Mouse (Mus musculus) neural tube, embryonic 13.5 days (tissue): ENCODE results near the gene Sdr9c7. TPM values are rescaled to one million over a fixed set of nuclear protein-coding genes. Genes with fewer than 3 reads are reported as not detected.
"Not testable (repeated sequence)": the region's sequence is repeated elsewhere in the genome, so short reads cannot be mapped to it uniquely, and the experiment has no call there.

Experiments used
- ATAC-seq: fragments of 200-750 bp; cut with Nextera tagmentation; 2 replicates; pipeline ENCODE4 v1.8.0; 2017; ENCODE audit warnings: low read depth, mild to moderate bottlenecking, moderate TSS enrichment, moderate library complexity
- H3K27ac ChIP-seq: fragments of 300-500 bp; sonication (generic); replicated peaks from 2 replicates; pipeline ENCODE4 v1.5.1; 2015; ENCODE audit warnings: moderate library complexity, mild to moderate bottlenecking, inconsistent platforms
- H3K27me3 ChIP-seq: fragments of 300-500 bp; sonication (generic); 2 replicates; pipeline ENCODE4 v1.6.1; 2015; ENCODE audit warnings: mild to moderate bottlenecking, inconsistent platforms
- H3K36me3 ChIP-seq: fragments of 300-500 bp; sonication (generic); 2 replicates; pipeline ENCODE4 v1.6.1; 2015; ENCODE audit warnings: mild to moderate bottlenecking, inconsistent platforms
- H3K4me1 ChIP-seq: fragments of 300-500 bp; sonication (generic); replicated peaks from 2 replicates; pipeline ENCODE4 v1.6.1; 2015; ENCODE audit warnings: inconsistent platforms
- H3K4me2 ChIP-seq: fragments of 300-500 bp; sonication (generic); 2 replicates; pipeline ENCODE4 v1.6.1; 2015; ENCODE audit warnings: inconsistent platforms, mild to moderate bottlenecking, moderate library complexity
- H3K4me3 ChIP-seq: fragments of 300-500 bp; sonication (generic); 2 replicates; pipeline ENCODE4 v1.5.1; 2015; ENCODE audit warnings: mild to moderate bottlenecking, inconsistent platforms
- H3K9ac ChIP-seq: fragments of 300-500 bp; sonication (generic); 2 replicates; pipeline ENCODE4 v1.6.1; 2015; ENCODE audit warnings: moderate library complexity, mild to moderate bottlenecking, inconsistent platforms
- H3K9me3 ChIP-seq: fragments of 300-500 bp; sonication (generic); 2 replicates; pipeline ENCODE4 v1.6.1; 2016; ENCODE audit warnings: inconsistent platforms
- WGBS: fragments of 180-500 bp; shearing (Covaris S2); methylation state at CpG from one replicate; pipeline ENCODE4 v1.1.7; 2015; 5-methylcytosine and 5-hydroxymethylcytosine counted together
- polyA plus RNA-seq: library from polyadenylated mRNA; unstranded; fragments of >200 nt; fragmentation: Nextera tagmentation; extraction: Ambion mirVana; gene quantifications from 2 replicates; pipeline ENCODE4 v1.2.1, GENCODE M21; 2015

Gene Sdr9c7
- polyA plus RNA-seq, 1 experiment from 2014 or later, result not detected

DNA sequence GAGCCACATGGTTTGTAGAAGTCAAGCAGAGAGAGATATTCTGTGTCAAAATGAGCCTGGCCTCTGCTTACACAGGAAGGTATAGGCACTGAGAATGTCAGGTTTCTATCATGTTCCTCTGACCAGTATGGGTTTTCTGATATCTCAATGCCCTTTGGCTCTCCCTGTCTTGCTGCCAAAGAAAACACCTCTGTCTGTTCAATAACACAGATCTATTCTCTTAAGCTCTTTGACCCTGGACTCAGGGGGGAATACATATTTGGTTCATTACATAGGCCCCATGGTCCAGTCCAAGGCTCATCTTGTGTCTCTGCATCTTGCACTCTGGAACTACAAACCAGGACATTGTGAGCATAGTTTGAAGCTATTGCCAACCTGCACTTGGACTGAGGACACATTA, 9.7 kb upstream of the Sdr9c7 start, which contains the start of gene Rdh7:
Rdh7 (minus strand) TSS at position 213 of the 400 bp plus-strand sequence.
- Histone ChIP-seq H3K9ac (no peak within 1 kb of the TSS), H3K27me3 (no peaks in the 10 kb centered on the region), H3K4me2 (no peak within 1 kb of the TSS), H3K9me3 (no peaks in the 10 kb centered on the region), H3K36me3 (no peaks in the 10 kb centered on the region), H3K27ac (no peak within 1 kb of the TSS), H3K4me3 (no peak within 1 kb of the TSS), H3K4me1 (0 out of 2 replicates have a peak, but pooled peaks cover 4% of the 10 kb centered on the region)
- no peak for ATAC-seq

DNA sequence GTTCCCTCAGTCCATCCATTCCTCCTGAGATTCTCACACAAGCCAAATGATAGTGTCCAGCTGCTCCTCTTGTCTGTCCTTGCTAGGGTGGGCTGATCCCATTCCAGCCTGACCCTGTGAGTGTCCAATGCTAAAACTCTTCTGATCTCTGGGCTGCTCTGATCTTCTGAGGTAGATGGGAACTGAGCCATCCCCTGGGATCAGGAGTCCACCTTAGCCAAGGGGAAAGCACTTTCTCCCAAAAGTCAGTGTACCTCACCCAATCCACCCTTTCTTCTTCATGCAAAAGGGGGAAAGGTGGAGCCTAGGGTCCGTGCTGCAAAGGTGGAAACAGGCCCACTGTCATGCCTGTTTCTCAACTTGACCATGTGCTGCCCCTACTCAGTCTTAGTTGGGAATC, 6.8 kb upstream of the Sdr9c7 start:
- H3K9me3 ChIP-seq, result no peaks in the 10 kb centered on the region
- no peaks in the 10 kb centered on the region for H3K36me3 ChIP-seq
- WGBS, result 96% methylated on average over 1 of the region's 1 CpGs
- no peaks in the 10 kb centered on the region for H3K27me3 ChIP-seq
- H3K27ac ChIP-seq, result no peak overlapping the region
- H3K4me1 ChIP-seq, result 0 out of 2 replicates have a peak, but pooled peaks cover 4% of the 10 kb centered on the region
- ATAC-seq, result no peak
- no peak overlapping the region for H3K4me2 ChIP-seq
- no peak overlapping the region for H3K4me3 ChIP-seq
- no peak overlapping the region for H3K9ac ChIP-seq

DNA sequence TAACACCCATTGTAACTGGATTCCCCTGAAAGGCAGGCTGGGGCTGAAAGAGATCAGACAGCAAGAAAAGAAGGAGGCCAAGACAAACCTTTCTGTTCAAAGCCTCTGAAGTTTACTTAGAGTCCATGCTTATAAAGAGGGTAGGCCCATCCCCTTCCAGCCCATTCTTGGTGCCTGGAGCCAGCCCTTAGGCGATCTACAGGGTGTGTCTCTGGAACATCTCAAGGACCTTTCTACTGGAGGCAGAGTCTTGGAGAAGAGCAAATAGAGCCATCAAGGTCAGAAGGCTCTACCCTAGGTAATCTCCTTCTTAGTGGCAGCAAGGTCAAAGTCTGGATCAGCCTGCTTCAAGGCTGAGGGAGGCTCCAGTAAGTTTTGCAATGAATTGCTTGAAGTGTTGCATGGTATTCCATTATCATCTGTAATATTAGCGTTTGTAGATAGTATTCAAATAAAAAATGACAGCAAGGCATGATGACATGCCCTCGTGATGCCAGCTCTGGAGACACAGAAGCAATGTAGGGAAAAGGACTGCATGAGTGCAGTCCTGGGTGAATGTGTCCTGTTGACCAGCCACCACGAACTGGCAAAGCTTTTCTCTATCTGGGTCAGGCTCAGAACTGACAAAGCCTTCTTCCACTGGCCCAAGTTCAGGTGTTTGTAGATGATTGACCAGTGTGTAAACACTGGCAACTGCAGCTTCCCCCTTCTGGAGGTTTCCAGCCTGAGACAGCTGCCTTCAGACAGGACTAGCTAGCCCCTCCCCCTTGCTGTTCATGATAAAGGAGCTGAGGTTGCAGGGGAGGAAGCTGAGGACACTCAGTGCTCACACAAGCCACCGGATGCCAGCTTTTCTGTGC, 4.9 kb upstream of the Sdr9c7 start:
- not testable (repeated sequence) for H3K4me3 ChIP-seq, H3K9ac ChIP-seq, H3K4me1 ChIP-seq, ATAC-seq, H3K27ac ChIP-seq, H3K27me3 ChIP-seq, H3K4me2 ChIP-seq, H3K36me3 ChIP-seq, H3K9me3 ChIP-seq
- 65% methylated on average over 5 of the region's 5 CpGs for WGBS

DNA sequence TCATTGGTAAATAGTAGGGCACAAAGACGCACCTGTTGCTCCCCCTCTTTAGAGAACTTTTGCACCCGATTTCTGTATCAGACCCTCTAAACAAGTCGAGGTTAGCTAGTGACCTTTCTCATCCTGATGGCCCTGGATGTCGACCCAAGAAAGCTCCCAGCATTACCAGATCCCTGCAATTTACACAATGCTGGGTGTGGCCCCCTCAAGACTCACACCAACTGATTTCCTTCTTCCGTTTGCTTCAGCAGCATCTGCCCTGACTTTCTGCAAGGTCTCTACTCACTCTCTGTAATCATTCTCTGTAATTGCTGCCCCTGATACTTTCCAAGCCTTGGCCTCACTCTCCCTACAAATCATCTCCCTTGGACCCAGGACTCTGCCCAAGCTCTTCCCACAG, 1.6 kb upstream of the Sdr9c7 start:
- WGBS, result 72% methylated on average over 5 of the region's 5 CpGs
- no peak overlapping the region for H3K27ac ChIP-seq
- no peaks in the 10 kb centered on the region for H3K27me3 ChIP-seq
- no peak for ATAC-seq
- H3K9ac ChIP-seq, result no peak overlapping the region
- no peak overlapping the region for H3K4me2 ChIP-seq
- no peaks in the 10 kb centered on the region for H3K36me3 ChIP-seq
- H3K4me3 ChIP-seq, result no peak overlapping the region
- H3K9me3 ChIP-seq, result no peaks in the 10 kb centered on the region
- H3K4me1 ChIP-seq, result no peaks in the 10 kb centered on the region

DNA sequence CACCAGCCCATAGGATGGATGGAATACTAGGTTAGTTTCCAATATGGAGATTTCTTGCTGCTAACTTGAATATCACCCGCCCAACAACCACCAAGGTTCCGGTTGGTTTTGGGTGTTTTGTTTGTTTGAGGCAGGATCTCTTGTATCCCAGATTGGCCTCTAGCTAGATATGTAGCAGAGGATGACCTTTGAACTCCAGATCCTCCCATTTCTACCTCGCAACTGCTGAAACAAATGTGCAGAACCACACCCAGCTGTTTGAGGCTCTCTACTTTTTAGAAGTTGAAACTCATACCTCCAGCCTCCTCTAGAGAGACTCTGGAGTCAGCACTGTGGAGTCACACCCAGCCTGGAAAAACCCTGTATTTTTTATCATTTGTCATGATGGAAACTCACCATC, 812 bp upstream of the Sdr9c7 start:
- H3K27ac ChIP-seq, result no peak overlapping the region
- WGBS, result 88% methylated on average over 3 of the region's 3 CpGs

DNA sequence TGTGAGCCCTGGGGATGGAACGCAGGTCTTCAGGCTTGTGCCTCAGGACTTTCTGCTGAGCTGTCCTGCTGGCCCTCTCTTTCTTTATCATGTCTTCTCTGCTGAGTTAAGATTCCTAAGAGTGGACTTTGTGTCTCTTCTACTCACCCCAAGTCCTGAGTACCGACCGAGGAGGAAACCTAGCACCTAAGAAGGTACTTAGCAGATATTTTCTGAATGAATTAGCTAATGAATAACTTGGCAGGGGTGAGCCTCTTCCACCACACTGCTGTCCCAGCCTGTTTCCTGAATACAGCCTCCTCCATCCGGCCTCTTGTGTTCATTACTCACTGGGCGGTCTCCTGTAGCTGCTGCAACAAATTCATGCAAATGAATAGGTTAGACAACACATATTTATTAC, 1.5 kb downstream of the Sdr9c7 start:
- 65% methylated on average over 5 of the region's 5 CpGs for WGBS
- no peaks in the 10 kb centered on the region for H3K27me3 ChIP-seq
- no peaks in the 10 kb centered on the region for H3K36me3 ChIP-seq
- no peak overlapping the region for H3K4me3 ChIP-seq
- H3K27ac ChIP-seq, result no peak overlapping the region
- ATAC-seq, result no peak
- no peak overlapping the region for H3K4me2 ChIP-seq
- no peak overlapping the region for H3K9ac ChIP-seq
- no peaks in the 10 kb centered on the region for H3K9me3 ChIP-seq
- H3K4me1 ChIP-seq, result peaks cover under 1% of the 10 kb centered on the region

More for the DNA sequence above, 812 bp upstream of the Sdr9c7 start:
- Histone ChIP-seq H3K9me3 (no peaks in the 10 kb centered on the region), H3K9ac (no peak overlapping the region), H3K27me3 (no peaks in the 10 kb centered on the region), H3K36me3 (no peaks in the 10 kb centered on the region), H3K4me3 (no peak overlapping the region), H3K4me1 (no peaks in the 10 kb centered on the region), H3K4me2 (no peak overlapping the region)
- ATAC-seq, result no peak

DNA sequence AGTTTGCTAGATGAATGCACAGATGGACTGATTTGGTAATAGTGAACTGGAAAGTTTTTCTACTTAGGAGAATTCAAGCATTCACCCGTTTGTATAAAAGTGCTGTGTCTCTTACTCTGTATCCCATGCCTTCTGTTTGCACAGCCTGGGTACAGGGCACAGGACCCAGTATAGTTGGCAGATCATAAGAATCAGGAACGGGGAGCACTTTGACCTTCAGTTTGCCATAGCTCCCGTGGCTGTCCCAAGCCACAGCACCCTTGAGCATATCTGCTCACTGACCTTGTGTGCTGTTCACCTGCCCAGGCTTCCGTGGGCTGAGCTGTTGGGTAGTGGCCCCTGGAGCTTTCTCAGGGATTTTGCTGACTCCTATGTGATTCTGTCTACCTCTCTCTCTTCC, 3.4 kb downstream of the Sdr9c7 start:
- H3K4me1 ChIP-seq, result peaks cover 6% of the 10 kb centered on the region
- H3K9ac ChIP-seq, result no peak overlapping the region
- no peaks in the 10 kb centered on the region for H3K9me3 ChIP-seq
- 86% methylated on average over 4 of the region's 4 CpGs for WGBS
- no peak overlapping the region for H3K27ac ChIP-seq
- no peaks in the 10 kb centered on the region for H3K36me3 ChIP-seq
- ATAC-seq, result no peak
- H3K4me3 ChIP-seq, result no peak overlapping the region
- no peaks in the 10 kb centered on the region for H3K27me3 ChIP-seq
- no peak overlapping the region for H3K4me2 ChIP-seq

DNA sequence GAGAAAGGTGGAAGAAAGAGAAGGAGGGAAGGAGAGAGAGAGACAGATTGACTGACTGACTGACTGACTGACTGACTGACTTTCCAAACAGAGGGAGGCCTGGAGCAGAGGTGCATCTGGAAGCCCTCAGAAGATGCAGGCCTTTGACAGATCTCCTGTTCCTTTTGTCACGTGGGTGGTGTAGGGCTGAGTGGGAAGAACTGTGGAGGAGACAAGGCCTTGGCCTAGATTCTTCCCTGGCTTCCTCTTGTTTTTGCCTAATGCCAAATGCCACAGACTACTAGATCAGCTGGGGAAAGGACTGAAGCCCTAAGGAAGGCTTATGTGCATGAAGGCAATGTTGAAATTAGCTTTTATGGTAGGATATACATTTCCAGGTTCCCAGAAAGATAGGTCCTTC, 4.8 kb downstream of the Sdr9c7 start:
- Histone ChIP-seq H3K4me1 (peaks cover 6% of the 10 kb centered on the region), H3K4me3 (no peak overlapping the region), H3K36me3 (no peaks in the 10 kb centered on the region), H3K27ac (no peak overlapping the region), H3K27me3 (no peaks in the 10 kb centered on the region), H3K9me3 (no peaks in the 10 kb centered on the region), H3K9ac (no peak overlapping the region), H3K4me2 (no peak overlapping the region)
- ATAC-seq, result no peak
- WGBS, result 66% methylated on average over 1 of the region's 1 CpGs

DNA sequence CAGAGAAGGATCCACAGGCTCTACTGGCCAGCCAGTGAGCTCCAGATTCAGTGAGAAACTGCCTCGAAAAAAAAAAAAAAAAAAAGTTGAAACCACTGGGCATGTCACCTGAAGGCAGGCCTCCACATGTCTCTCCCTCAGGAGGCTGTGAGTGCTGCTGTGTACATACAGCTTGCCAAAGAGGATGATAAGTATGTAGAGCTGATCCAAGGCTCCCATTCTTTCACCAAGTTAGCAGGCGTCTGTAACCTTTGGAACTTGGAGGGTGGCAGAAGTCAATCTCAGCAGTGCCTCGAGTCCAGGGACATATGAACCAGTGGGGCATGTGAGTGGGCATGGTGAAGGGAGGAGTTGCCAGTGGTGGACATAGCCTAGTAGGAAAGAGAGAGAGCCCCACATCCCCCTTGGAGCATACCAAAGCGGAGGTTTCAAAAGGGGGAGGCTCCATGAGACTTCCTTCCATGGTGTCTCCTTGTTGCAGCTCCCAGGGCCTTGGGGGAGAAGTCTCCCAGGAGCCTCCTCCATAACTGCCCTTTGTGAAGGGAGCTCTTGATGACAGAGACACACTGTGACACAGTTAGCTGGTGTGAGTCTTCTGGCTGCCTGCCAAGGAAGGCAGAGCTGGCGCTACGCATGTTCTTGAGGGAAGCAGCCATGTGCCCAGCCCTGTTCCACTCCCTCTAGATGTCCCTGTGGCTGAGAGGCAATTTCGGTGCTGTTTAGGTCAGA, 6.6 kb downstream of the Sdr9c7 start:
- no peak for ATAC-seq
- no peak overlapping the region for H3K27ac ChIP-seq

DNA sequence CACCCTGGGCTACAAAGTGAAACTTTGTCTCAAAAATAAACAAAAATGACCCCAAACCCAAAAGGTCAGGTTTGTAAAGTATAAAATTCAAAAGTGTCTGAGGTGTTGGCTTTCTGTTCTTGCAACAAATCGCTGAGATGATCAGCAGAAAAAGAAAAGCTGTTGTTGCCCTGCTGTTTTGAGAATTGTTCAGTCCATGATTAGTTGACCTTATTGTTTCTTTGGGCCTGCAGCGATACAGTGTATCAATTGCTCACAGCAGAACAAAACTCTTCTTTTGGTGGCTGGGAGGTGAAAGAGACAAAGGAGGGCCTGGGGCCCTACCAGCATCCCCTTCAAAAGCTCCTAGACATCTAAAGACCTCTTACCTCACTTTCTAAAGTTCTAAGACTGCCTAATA, 7.8 kb downstream of the Sdr9c7 start:
- Histone ChIP-seq H3K27ac (no peak overlapping the region), H3K4me2 (no peak overlapping the region), H3K36me3 (no peaks in the 10 kb centered on the region), H3K27me3 (no peaks in the 10 kb centered on the region), H3K4me3 (no peak overlapping the region), H3K4me1 (peaks cover 6% of the 10 kb centered on the region), H3K9me3 (no peaks in the 10 kb centered on the region), H3K9ac (no peak overlapping the region)
- WGBS, result 43% methylated on average over 2 of the region's 2 CpGs
- no peak for ATAC-seq

More for the DNA sequence above, 6.6 kb downstream of the Sdr9c7 start:
- WGBS, result 71% methylated on average over 7 of the region's 7 CpGs
- H3K36me3 ChIP-seq, result no peaks in the 10 kb centered on the region
- peaks cover 6% of the 10 kb centered on the region for H3K4me1 ChIP-seq
- H3K9ac ChIP-seq, result no peak overlapping the region
- no peak overlapping the region for H3K4me3 ChIP-seq
- no peaks in the 10 kb centered on the region for H3K27me3 ChIP-seq
- H3K4me2 ChIP-seq, result no peak overlapping the region
- H3K9me3 ChIP-seq, result no peaks in the 10 kb centered on the region

DNA sequence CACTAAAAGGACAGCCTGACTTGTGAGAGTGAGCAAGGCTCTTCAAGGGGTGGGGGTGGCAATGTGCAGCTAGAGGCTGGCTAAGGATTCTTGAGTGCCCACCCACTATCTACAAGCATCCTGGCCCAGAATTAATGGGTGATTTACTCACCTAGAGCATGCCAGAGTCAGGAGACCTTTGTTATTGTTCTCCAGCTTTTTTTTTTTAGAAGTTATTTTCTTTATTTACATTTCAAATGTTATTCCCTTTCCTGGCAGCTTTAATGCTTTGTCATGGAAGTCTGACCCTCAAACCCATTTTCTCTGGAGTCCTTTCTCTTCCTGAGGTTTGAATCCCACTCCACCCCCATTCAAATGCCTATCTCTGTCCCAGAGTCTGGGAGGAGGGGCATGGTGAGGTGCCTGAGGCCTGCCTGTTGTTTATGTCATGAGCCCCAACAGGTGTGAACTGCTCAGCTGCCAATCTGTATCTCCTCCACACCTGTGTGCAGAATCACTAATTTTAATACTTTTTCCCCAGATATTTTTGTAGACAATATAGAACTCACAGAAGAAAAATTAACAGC, 9.2 kb downstream of the Sdr9c7 start:
- Histone ChIP-seq H3K4me1 (peaks cover 6% of the 10 kb centered on the region), H3K4me3 (no peak overlapping the region), H3K27me3 (no peaks in the 10 kb centered on the region), H3K9ac (no peak overlapping the region), H3K36me3 (no peaks in the 10 kb centered on the region), H3K27ac (no peak overlapping the region), H3K4me2 (no peak overlapping the region), H3K9me3 (no peaks in the 10 kb centered on the region)
- ATAC-seq, result no peak

DNA sequence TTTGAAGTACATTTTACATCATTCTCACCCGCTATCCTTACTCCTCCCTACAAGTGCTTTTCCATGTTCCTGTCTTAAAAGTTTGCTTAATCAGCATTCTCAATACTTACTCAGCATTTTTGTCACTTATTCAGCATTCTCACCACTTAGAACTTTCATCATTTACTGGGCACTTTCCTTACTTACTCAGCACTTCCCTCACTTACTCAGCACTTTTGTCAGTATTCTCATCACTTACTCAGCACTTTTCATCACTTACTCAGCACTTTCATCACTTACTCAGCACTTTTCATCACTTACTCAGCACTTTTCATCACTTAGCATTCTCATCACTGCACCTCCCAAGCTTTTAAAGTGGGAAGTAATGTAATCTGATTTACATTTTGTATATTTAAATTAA, 17.3 kb downstream of the Sdr9c7 start:
- no peaks in the 10 kb centered on the region for H3K36me3 ChIP-seq
- WGBS, result 97% methylated on average over 1 of the region's 1 CpGs
- H3K9ac ChIP-seq, result no peak overlapping the region
- no peak for ATAC-seq
- no peak overlapping the region for H3K4me3 ChIP-seq
- H3K4me2 ChIP-seq, result no peak overlapping the region
- H3K27me3 ChIP-seq, result no peaks in the 10 kb centered on the region
- no peaks in the 10 kb centered on the region for H3K4me1 ChIP-seq
- H3K9me3 ChIP-seq, result no peaks in the 10 kb centered on the region
- H3K27ac ChIP-seq, result no peak overlapping the region
